Mouse (Mus musculus): ENCODE measurements at regions not wholly inside any gene's neighbourhood (a gene's known extent, or its start where the extent isn't known, plus 50 kb on each side); places are given as distances from the start of the nearest gene placed in this dataset.

DNA sequence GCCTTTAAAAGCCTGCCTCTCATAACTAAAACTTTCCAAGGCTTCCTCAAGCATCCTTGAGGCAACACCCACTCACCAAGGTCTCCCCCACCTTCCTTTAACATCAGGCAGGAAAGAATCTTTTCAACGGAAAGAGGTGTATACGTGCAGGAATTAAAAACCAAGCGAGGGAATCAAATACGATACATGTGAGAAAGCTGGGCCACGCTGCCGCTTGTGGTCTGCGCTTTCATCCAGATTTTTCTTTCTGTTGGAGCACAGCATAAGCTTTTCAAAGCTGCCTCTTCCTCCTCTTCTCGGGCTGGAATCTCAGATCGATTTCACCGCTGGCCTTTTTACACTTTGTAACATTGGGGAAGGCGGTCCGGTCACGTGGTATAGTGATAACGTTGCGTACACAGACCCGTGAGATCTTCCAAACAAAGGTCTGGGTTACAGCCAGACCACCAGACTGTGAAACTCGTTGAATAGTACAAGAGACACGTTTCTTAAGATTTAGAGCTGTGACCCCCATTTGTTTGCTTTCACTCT is 114.4 kb upstream of the Cpsf6 start:
- no peak for ATAC-seq (replicated peaks; ENCODE audit: insufficient number of reproducible peaks, low FRiP score, low TSS enrichment)
- Histone ChIP-seq H3K4me3 (ENCODE audit: low read depth, low read length) (peak overlapping the region; percentile 42), H3K36me3 (ENCODE audit: control insufficient read depth, insufficient read depth, low read length) (no peaks in the 10 kb centered on the region), H3K9ac (ENCODE audit: low read depth, low read length) (peak overlapping the region; percentile 56), H3K4me2 (peak overlapping the region; percentile 69), H3K9me3 (replicated peaks; ENCODE audit: control insufficient read depth, low read length) (no peaks in the 10 kb centered on the region), H3K27ac (ENCODE audit: low read depth, low read length) (no peak overlapping the region), H3K27me3 (ENCODE audit: control insufficient read depth, insufficient read depth, low read length) (no peaks in the 10 kb centered on the region), H3K4me1 (ENCODE audit: control insufficient read depth, insufficient read depth, low read length) (no peaks in the 10 kb centered on the region; the same call in 1 of the 2 replicates)
- WGBS (ENCODE audit: insufficient replicate concordance), result 17% methylated on average over 18 of the region's 18 CpGs

DNA sequence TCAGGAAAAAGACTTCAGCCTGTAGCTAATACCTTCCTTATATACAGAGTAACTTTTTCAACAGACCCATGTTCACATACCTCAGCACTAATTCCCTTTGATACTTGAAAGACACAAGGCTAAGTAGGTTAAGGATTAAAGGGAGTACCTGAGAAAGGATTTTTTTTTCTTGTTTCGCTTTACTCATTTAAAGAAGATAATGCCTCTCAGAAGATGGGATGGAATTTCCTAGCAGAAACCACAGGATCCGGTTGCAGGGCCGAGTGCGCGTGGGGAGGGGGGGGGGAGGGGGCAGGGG is 114.0 kb upstream of the Cpsf6 start:
- peak overlapping the region; percentile 69 for H3K4me2 ChIP-seq
- H3K36me3 ChIP-seq (ENCODE audit: control insufficient read depth, insufficient read depth, low read length), result no peaks in the 10 kb centered on the region
- no peak overlapping the region for H3K27ac ChIP-seq (ENCODE audit: low read depth, low read length)
- no peak overlapping the region for H3K9ac ChIP-seq (ENCODE audit: low read depth, low read length)
- no peak for ATAC-seq (replicated peaks; ENCODE audit: insufficient number of reproducible peaks, low FRiP score, low TSS enrichment)
- WGBS (ENCODE audit: insufficient replicate concordance), result 13% methylated on average over 1 of the region's 5 CpGs
- H3K9me3 ChIP-seq (replicated peaks; ENCODE audit: control insufficient read depth, low read length), result no peaks in the 10 kb centered on the region
- H3K4me3 ChIP-seq (ENCODE audit: low read depth, low read length), result peak overlapping the region; percentile 42
- H3K4me1 ChIP-seq (ENCODE audit: control insufficient read depth, insufficient read depth, low read length), result no peaks in the 10 kb centered on the region; the same call in 1 of the 2 replicates
- no peaks in the 10 kb centered on the region for H3K27me3 ChIP-seq (ENCODE audit: control insufficient read depth, insufficient read depth, low read length)

DNA sequence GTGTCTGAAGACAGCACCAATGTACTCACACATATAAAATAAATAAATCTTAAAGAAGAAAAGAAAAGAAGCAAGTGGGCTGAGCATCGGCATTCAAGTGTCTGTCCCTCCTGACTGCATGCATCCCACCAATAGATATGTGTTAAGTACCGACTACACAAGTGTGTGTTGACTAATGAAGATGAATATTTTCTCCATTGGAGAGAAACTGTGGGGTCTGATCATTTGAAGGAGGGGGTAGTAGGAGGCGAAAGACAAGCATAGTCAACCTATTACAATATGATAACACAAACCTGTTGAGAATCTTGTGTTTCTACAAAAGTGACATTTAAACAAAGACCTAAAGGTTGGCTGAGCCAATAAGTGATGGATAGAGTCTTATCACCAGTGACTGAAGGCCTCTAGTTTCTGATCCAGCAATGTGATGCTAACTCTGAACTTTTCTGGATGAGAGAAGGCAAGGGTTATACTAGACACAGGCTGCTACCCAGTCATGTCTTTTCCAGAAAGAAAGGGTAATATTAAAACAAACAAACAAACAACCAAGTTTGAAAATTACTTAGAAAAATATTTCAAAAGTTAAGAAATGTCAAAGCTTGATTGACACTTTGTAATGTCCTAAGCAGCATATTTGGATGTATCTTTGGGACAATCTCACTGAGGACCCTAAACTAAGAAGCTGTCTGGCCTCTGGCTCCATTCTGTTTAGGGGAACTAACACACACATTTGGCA is 113.4 kb upstream of the Cpsf6 start:
- Histone ChIP-seq H3K9me3 (replicated peaks; ENCODE audit: control insufficient read depth, low read length) (no peaks in the 10 kb centered on the region), H3K27ac (ENCODE audit: low read depth, low read length) (no peak overlapping the region), H3K4me2 (no peak overlapping the region), H3K36me3 (ENCODE audit: control insufficient read depth, insufficient read depth, low read length) (no peaks in the 10 kb centered on the region), H3K9ac (ENCODE audit: low read depth, low read length) (no peak overlapping the region), H3K27me3 (ENCODE audit: control insufficient read depth, insufficient read depth, low read length) (no peaks in the 10 kb centered on the region), H3K4me3 (ENCODE audit: low read depth, low read length) (no peak overlapping the region), H3K4me1 (ENCODE audit: control insufficient read depth, insufficient read depth, low read length) (no peaks in the 10 kb centered on the region; the same call in 1 of the 2 replicates)
- WGBS (ENCODE audit: insufficient replicate concordance), result 86% methylated on average over 3 of the region's 3 CpGs
- ATAC-seq (replicated peaks; ENCODE audit: insufficient number of reproducible peaks, low FRiP score, low TSS enrichment), result no peak

DNA sequence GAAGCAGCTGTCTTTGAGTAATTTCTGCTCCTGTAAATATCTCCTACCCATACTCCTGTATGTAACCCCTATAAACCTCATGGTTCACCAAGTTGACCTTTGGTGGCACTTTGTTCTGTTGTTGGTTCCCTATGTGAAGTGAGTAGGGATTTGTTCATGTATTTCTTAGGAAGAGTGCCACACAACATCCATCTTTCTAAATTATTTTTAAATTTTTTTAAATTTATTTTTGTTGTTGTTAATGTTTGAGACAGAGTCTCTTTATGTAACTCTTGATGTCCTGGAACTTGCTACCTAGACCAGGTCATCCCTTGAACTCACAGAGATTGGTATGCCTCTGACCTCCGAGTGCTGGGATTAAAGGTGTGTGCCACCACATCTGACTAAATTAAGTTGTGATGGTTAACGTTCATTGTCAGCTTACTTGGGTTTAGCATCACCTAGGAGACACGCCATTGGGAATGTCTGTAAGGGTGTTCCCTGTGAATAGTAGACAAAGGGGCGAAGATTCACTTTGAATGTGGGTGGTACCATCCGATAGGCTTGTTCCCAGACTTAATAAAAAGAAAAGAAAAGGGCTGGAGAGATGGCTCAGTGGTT is 112.7 kb upstream of the Cpsf6 start:
- 84% methylated on average over 5 of the region's 5 CpGs for WGBS (ENCODE audit: insufficient replicate concordance)
- no peak overlapping the region for H3K4me2 ChIP-seq
- no peaks in the 10 kb centered on the region; the same call in 1 of the 2 replicates for H3K4me1 ChIP-seq (ENCODE audit: control insufficient read depth, insufficient read depth, low read length)
- H3K36me3 ChIP-seq (ENCODE audit: control insufficient read depth, insufficient read depth, low read length), result no peaks in the 10 kb centered on the region
- no peak overlapping the region for H3K4me3 ChIP-seq (ENCODE audit: low read depth, low read length)
- no peaks in the 10 kb centered on the region for H3K27me3 ChIP-seq (ENCODE audit: control insufficient read depth, insufficient read depth, low read length)
- H3K27ac ChIP-seq (ENCODE audit: low read depth, low read length), result no peak overlapping the region
- H3K9me3 ChIP-seq (replicated peaks; ENCODE audit: control insufficient read depth, low read length), result no peaks in the 10 kb centered on the region
- no peak overlapping the region for H3K9ac ChIP-seq (ENCODE audit: low read depth, low read length)
- no peak for ATAC-seq (replicated peaks; ENCODE audit: insufficient number of reproducible peaks, low FRiP score, low TSS enrichment)

DNA sequence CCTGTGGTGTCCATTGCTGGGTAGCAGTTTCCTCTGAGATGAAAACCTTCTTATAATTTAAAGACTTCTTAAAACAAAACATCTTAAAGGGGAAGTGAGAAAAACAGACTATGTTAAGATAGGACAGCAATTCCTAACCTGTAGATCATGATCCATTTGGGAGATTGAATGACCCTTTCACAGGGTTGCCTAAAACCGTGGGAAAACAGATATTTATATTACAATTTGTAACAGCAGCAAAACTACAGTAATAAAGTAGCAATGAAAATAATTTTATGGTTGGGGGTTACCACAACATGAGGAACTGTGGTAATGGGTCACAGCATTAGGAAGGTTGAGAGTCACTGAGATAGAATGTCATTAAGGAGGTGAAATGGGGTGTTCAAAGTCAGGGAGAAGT is 111.9 kb upstream of the Cpsf6 start:
- Histone ChIP-seq H3K4me2 (no peak overlapping the region), H3K27ac (ENCODE audit: low read depth, low read length) (no peak overlapping the region), H3K36me3 (ENCODE audit: control insufficient read depth, insufficient read depth, low read length) (no peaks in the 10 kb centered on the region), H3K27me3 (ENCODE audit: control insufficient read depth, insufficient read depth, low read length) (no peaks in the 10 kb centered on the region), H3K4me1 (ENCODE audit: control insufficient read depth, insufficient read depth, low read length) (no peaks in the 10 kb centered on the region; the same call in 1 of the 2 replicates), H3K4me3 (ENCODE audit: low read depth, low read length) (no peak overlapping the region), H3K9me3 (replicated peaks; ENCODE audit: control insufficient read depth, low read length) (no peaks in the 10 kb centered on the region), H3K9ac (ENCODE audit: low read depth, low read length) (no peak overlapping the region)
- ATAC-seq (replicated peaks; ENCODE audit: insufficient number of reproducible peaks, low FRiP score, low TSS enrichment), result no peak
- WGBS (ENCODE audit: insufficient replicate concordance), result 63% methylated on average over 1 of the region's 1 CpGs

DNA sequence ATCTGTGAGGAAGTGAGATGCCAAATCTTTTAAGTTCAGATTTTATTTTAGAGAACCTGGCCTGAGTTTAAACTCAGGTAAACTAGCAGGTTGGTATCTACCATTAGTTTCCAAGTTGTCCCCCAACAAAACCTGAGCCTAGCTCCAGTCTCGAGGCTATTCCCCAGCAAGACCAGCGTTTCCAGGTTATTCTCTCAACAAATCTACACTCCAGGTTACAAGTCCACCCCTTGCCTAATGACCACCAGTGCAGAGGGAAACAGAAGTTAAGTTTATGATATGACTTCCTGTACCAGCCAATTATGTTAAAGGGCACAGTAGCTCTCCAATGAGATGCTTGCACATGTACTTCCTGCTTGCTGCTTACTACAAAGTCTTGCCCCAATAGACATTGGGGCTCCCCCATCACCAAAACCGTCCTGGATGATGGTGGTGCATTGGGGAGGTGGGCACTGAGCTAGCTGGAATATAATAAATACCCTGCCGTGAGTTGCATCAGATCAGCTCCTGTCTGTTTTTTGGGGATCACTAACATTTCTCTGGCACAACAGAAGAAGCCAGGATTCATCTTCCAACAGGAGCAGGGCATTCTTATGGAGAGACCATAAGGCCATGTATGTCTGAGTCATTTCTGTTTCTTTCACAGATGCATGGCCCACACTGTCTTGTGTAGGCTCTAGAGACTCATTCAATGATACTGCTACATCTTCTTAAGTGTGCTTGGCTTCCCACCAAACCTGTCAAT is 111.2 kb upstream of the Cpsf6 start:
- Histone ChIP-seq H3K9me3 (replicated peaks; ENCODE audit: control insufficient read depth, low read length) (no peaks in the 10 kb centered on the region), H3K27me3 (ENCODE audit: control insufficient read depth, insufficient read depth, low read length) (no peaks in the 10 kb centered on the region), H3K36me3 (ENCODE audit: control insufficient read depth, insufficient read depth, low read length) (no peaks in the 10 kb centered on the region), H3K4me2 (no peak overlapping the region), H3K9ac (ENCODE audit: low read depth, low read length) (no peak overlapping the region), H3K4me3 (ENCODE audit: low read depth, low read length) (no peak overlapping the region), H3K4me1 (ENCODE audit: control insufficient read depth, insufficient read depth, low read length) (no peaks in the 10 kb centered on the region; the same call in 1 of the 2 replicates), H3K27ac (ENCODE audit: low read depth, low read length) (no peak overlapping the region)
- WGBS (ENCODE audit: insufficient replicate concordance), result 83% methylated on average over 4 of the region's 4 CpGs
- ATAC-seq (replicated peaks; ENCODE audit: insufficient number of reproducible peaks, low FRiP score, low TSS enrichment), result no peak

DNA sequence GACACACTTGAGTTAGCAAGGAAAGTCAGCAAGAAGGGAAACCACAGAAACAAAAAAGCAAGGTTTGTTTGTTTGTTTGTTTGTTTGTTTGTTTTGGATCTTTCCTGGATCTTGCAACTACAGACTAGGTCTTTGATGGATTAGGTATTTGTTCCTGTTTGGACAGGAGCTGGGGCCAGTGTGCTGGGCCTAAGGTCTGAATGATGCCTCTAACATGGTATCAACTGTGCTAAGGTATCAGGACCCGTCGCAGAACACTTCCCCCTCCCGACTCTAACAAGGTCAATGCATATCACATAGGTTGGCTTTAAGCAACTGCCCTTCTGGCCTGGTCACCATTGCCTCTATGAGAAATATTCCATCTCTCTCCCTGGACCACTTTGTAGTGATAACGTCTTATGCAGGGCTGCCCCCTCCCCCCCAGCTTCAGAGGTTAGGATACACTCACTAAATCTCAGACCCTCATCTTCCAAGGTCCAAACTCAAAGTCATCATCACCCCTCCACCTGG is 103.3 kb upstream of the Cpsf6 start:
- ATAC-seq (replicated peaks; ENCODE audit: insufficient number of reproducible peaks, low FRiP score, low TSS enrichment), result no peak
- Histone ChIP-seq H3K9me3 (replicated peaks; ENCODE audit: control insufficient read depth, low read length) (no peaks in the 10 kb centered on the region), H3K36me3 (ENCODE audit: control insufficient read depth, insufficient read depth, low read length) (no peaks in the 10 kb centered on the region), H3K4me3 (ENCODE audit: low read depth, low read length) (no peak overlapping the region), H3K27ac (ENCODE audit: low read depth, low read length) (no peak overlapping the region), H3K4me2 (no peak overlapping the region), H3K27me3 (ENCODE audit: control insufficient read depth, insufficient read depth, low read length) (no peaks in the 10 kb centered on the region), H3K4me1 (ENCODE audit: control insufficient read depth, insufficient read depth, low read length) (no peaks in the 10 kb centered on the region), H3K9ac (ENCODE audit: low read depth, low read length) (no peak overlapping the region)
- WGBS (ENCODE audit: insufficient replicate concordance), result 84% methylated on average over 4 of the region's 4 CpGs

DNA sequence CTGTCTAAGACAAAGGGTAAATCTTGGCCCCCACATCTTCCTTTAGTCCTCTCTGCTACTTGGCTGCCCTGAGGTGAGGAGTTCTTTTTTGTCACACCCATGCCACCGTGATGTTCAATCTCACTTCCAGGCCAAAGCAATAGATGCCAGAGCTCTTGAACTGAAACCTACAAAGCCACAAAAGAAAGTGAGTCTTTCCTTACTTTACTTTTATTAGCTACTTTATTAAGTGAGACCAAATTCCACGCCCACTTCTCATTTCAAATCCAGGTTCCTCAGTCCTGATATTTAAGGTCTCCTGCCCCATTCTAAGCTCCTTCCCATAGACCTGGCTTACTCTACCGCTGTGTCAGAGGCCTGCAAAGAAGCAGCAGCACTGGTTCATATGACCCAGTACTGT is 102.5 kb upstream of the Cpsf6 start:
- Histone ChIP-seq H3K27me3 (ENCODE audit: control insufficient read depth, insufficient read depth, low read length) (no peaks in the 10 kb centered on the region), H3K4me2 (no peak overlapping the region), H3K36me3 (ENCODE audit: control insufficient read depth, insufficient read depth, low read length) (no peaks in the 10 kb centered on the region), H3K4me1 (ENCODE audit: control insufficient read depth, insufficient read depth, low read length) (no peaks in the 10 kb centered on the region), H3K9ac (ENCODE audit: low read depth, low read length) (no peak overlapping the region), H3K27ac (ENCODE audit: low read depth, low read length) (no peak overlapping the region), H3K4me3 (ENCODE audit: low read depth, low read length) (no peak overlapping the region), H3K9me3 (replicated peaks; ENCODE audit: control insufficient read depth, low read length) (no peaks in the 10 kb centered on the region)
- ATAC-seq (replicated peaks; ENCODE audit: insufficient number of reproducible peaks, low FRiP score, low TSS enrichment), result no peak
- WGBS (ENCODE audit: insufficient replicate concordance), result 79% methylated on average over 3 of the region's 3 CpGs

Data from heart, embryonic 11.5 days (tissue).